Mouse (Mus musculus): ENCODE measurements around the gene Tmem178b. TPM values are rescaled to one million over a fixed set of nuclear protein-coding genes. Genes with fewer than 3 reads are reported as not detected.

The Tmem178b gene
- 0.80 and 0.89 TPM in 2 replicates for polyA plus RNA-seq (2015; fragmentation: Nextera tagmentation; extraction: Ambion mirVana)

- H3K9ac ChIP-seq = no peak within 1 kb of the TSS
- peaks cover 32% of the 10 kb centered on the region for H3K4me1 ChIP-seq
- no peak; the same call in 1 of the 2 replicates for ATAC-seq (ENCODE audit: insufficient number of reproducible peaks, low FRiP score, low TSS enrichment, low read depth)
Measured at GRCm38 (mm10) chr6:39872901-39873591, at the start of gene Tmem178b. TSS of gene Tmem178b (plus strand) at chr6:39873271.

GRCm38 (mm10) chr6:39828736-39829135, 44.3 kb upstream of the Tmem178b start:
- no peak overlapping the region for H3K4me3 ChIP-seq (replicated peaks)
- H3K9ac ChIP-seq = no peak overlapping the region
- no peaks in the 10 kb centered on the region for H3K4me1 ChIP-seq
- H3K36me3 ChIP-seq = no peaks in the 10 kb centered on the region
- no peaks in the 10 kb centered on the region for H3K27me3 ChIP-seq
- H3K4me2 ChIP-seq (replicated peaks) = no peak overlapping the region
- no peak for ATAC-seq (ENCODE audit: insufficient number of reproducible peaks, low FRiP score, low TSS enrichment, low read depth)
- no peaks in the 10 kb centered on the region for H3K9me3 ChIP-seq (replicated peaks)
- WGBS = 79% methylated on average over 5 of the region's 5 CpGs
- no peak overlapping the region for H3K27ac ChIP-seq (replicated peaks)

More at GRCm38 (mm10) chr6:39872901-39873591, at the start of gene Tmem178b:
- peak within 1 kb of the TSS; percentile 52 for H3K4me3 ChIP-seq (replicated peaks)
- WGBS = under 1% methylated on average over 63 of the region's 63 CpGs
- H3K36me3 ChIP-seq = no peaks in the 10 kb centered on the region
- no peaks in the 10 kb centered on the region for H3K9me3 ChIP-seq (replicated peaks)
- no peak within 1 kb of the TSS for H3K27ac ChIP-seq (replicated peaks)
- H3K27me3 ChIP-seq = peaks cover 58% of the 10 kb centered on the region
- peak within 1 kb of the TSS; percentile 98 for H3K4me2 ChIP-seq (replicated peaks)

- H3K27ac ChIP-seq (replicated peaks) = no peak overlapping the region
- H3K9me3 ChIP-seq (replicated peaks) = no peaks in the 10 kb centered on the region
- no peaks in the 10 kb centered on the region for H3K4me1 ChIP-seq
- 90% methylated on average over 14 of the region's 14 CpGs for WGBS
- H3K9ac ChIP-seq = no peak overlapping the region
- no peak overlapping the region for H3K4me2 ChIP-seq (replicated peaks)
- no peaks in the 10 kb centered on the region for H3K36me3 ChIP-seq
- no peak for ATAC-seq (ENCODE audit: insufficient number of reproducible peaks, low FRiP score, low TSS enrichment, low read depth)
- H3K27me3 ChIP-seq = no peaks in the 10 kb centered on the region
- no peak overlapping the region for H3K4me3 ChIP-seq (replicated peaks)
Measured at GRCm38 (mm10) chr6:39843698-39844342, 29.3 kb upstream of the Tmem178b start.

- H3K27ac ChIP-seq (replicated peaks) = no peak overlapping the region
- H3K9me3 ChIP-seq (replicated peaks) = no peaks in the 10 kb centered on the region
- WGBS = 75% methylated on average over 2 of the region's 2 CpGs
- no peak overlapping the region for H3K4me3 ChIP-seq (replicated peaks)
- no peaks in the 10 kb centered on the region for H3K4me1 ChIP-seq
- no peak for ATAC-seq (ENCODE audit: insufficient number of reproducible peaks, low FRiP score, low TSS enrichment, low read depth)
- no peak overlapping the region for H3K9ac ChIP-seq
- H3K36me3 ChIP-seq = no peaks in the 10 kb centered on the region
- H3K27me3 ChIP-seq = no peaks in the 10 kb centered on the region
- H3K4me2 ChIP-seq (replicated peaks) = no peak overlapping the region
Measured at GRCm38 (mm10) chr6:39847538-39847937, 25.5 kb upstream of the Tmem178b start.

GRCm38 (mm10) chr6:39848766-39849165, 24.3 kb upstream of the Tmem178b start:
- no peaks in the 10 kb centered on the region for H3K4me1 ChIP-seq
- no peaks in the 10 kb centered on the region for H3K9me3 ChIP-seq (replicated peaks)
- ATAC-seq (ENCODE audit: insufficient number of reproducible peaks, low FRiP score, low TSS enrichment, low read depth) = no peak; the same call in 1 of the 2 replicates
- H3K4me3 ChIP-seq (replicated peaks) = no peak overlapping the region
- H3K27me3 ChIP-seq = no peaks in the 10 kb centered on the region
- WGBS = 33% methylated on average over 7 of the region's 7 CpGs
- H3K4me2 ChIP-seq (replicated peaks) = no peak overlapping the region
- no peak overlapping the region for H3K9ac ChIP-seq
- no peak overlapping the region for H3K27ac ChIP-seq (replicated peaks)
- H3K36me3 ChIP-seq = no peaks in the 10 kb centered on the region

- WGBS = 94% methylated on average over 4 of the region's 4 CpGs
- H3K4me3 ChIP-seq (replicated peaks) = no peak overlapping the region
- no peak for ATAC-seq (ENCODE audit: insufficient number of reproducible peaks, low FRiP score, low TSS enrichment, low read depth)
- no peaks in the 10 kb centered on the region for H3K4me1 ChIP-seq
- H3K9ac ChIP-seq = no peak overlapping the region
- H3K4me2 ChIP-seq (replicated peaks) = no peak overlapping the region
- no peak overlapping the region for H3K27ac ChIP-seq (replicated peaks)
- H3K9me3 ChIP-seq (replicated peaks) = no peaks in the 10 kb centered on the region
- no peaks in the 10 kb centered on the region for H3K27me3 ChIP-seq
- H3K36me3 ChIP-seq = no peaks in the 10 kb centered on the region
Measured at GRCm38 (mm10) chr6:39849667-39850066, 23.4 kb upstream of the Tmem178b start.

- Histone ChIP-seq H3K9ac (no peak overlapping the region), H3K36me3 (no peaks in the 10 kb centered on the region), H3K27me3 (peaks cover 57% of the 10 kb centered on the region), H3K4me2 (replicated peaks) (peak overlapping the region; percentile 98), H3K4me1 (peaks cover 32% of the 10 kb centered on the region), H3K4me3 (replicated peaks) (peak overlapping the region; percentile 52), H3K27ac (replicated peaks) (no peak overlapping the region), H3K9me3 (replicated peaks) (no peaks in the 10 kb centered on the region)
- no peak for ATAC-seq (ENCODE audit: insufficient number of reproducible peaks, low FRiP score, low TSS enrichment, low read depth)
- under 1% methylated on average over 28 of the region's 28 CpGs for WGBS
Measured at GRCm38 (mm10) chr6:39870271-39871135, 2.6 kb upstream of the Tmem178b start.

- under 1% methylated on average over 71 of the region's 71 CpGs for WGBS
- peak overlapping the region; percentile 98 for H3K4me2 ChIP-seq (replicated peaks)
- no peaks in the 10 kb centered on the region for H3K9me3 ChIP-seq (replicated peaks)
- no peak overlapping the region for H3K9ac ChIP-seq
- peaks cover 32% of the 10 kb centered on the region for H3K4me1 ChIP-seq
- H3K27me3 ChIP-seq = peaks cover 58% of the 10 kb centered on the region
- peak; percentile 73 for ATAC-seq (ENCODE audit: insufficient number of reproducible peaks, low FRiP score, low TSS enrichment, low read depth)
- H3K27ac ChIP-seq (replicated peaks) = no peak overlapping the region
- H3K36me3 ChIP-seq = no peaks in the 10 kb centered on the region
- peak overlapping the region; percentile 52 for H3K4me3 ChIP-seq (replicated peaks)
Measured at GRCm38 (mm10) chr6:39871381-39872305, 1.4 kb upstream of the Tmem178b start.

GRCm38 (mm10) chr6:39872306-39872900, 668 bp upstream of the Tmem178b start:
- no peaks in the 10 kb centered on the region for H3K36me3 ChIP-seq
- peaks cover 58% of the 10 kb centered on the region for H3K27me3 ChIP-seq
- under 1% methylated on average over 39 of the region's 39 CpGs for WGBS
- ATAC-seq (ENCODE audit: insufficient number of reproducible peaks, low FRiP score, low TSS enrichment, low read depth) = 0 out of 2 replicates have a peak, but pooled peaks have one; percentile 4
- peak overlapping the region; percentile 52 for H3K4me3 ChIP-seq (replicated peaks)
- H3K9me3 ChIP-seq (replicated peaks) = no peaks in the 10 kb centered on the region
- H3K27ac ChIP-seq (replicated peaks) = no peak overlapping the region
- peaks cover 32% of the 10 kb centered on the region for H3K4me1 ChIP-seq
- H3K9ac ChIP-seq = no peak overlapping the region
- H3K4me2 ChIP-seq (replicated peaks) = peak overlapping the region; percentile 98

GRCm38 (mm10) chr6:39875186-39875585, 2.1 kb downstream of the Tmem178b start:
- H3K4me1 ChIP-seq = peaks cover 32% of the 10 kb centered on the region
- no peak overlapping the region for H3K4me2 ChIP-seq (replicated peaks)
- H3K27me3 ChIP-seq = peaks cover 52% of the 10 kb centered on the region
- 59% methylated on average over 4 of the region's 4 CpGs for WGBS
- no peak overlapping the region for H3K4me3 ChIP-seq (replicated peaks)
- H3K27ac ChIP-seq (replicated peaks) = no peak overlapping the region
- no peak for ATAC-seq (ENCODE audit: insufficient number of reproducible peaks, low FRiP score, low TSS enrichment, low read depth)
- no peak overlapping the region for H3K9ac ChIP-seq
- no peaks in the 10 kb centered on the region for H3K9me3 ChIP-seq (replicated peaks)
- H3K36me3 ChIP-seq = no peaks in the 10 kb centered on the region
